Mouse (Mus musculus): ENCODE data around the gene Zfp712. TPM values are rescaled to one million over a fixed set of nuclear protein-coding genes. Genes with fewer than 3 reads are reported as not detected.

Zfp712 gene
- 0.11 TPM in 1 of 2 replicates, not detected in the other for polyA plus RNA-seq (2012; ENCODE audit: insufficient read depth, low replicate concordance)

DNA sequence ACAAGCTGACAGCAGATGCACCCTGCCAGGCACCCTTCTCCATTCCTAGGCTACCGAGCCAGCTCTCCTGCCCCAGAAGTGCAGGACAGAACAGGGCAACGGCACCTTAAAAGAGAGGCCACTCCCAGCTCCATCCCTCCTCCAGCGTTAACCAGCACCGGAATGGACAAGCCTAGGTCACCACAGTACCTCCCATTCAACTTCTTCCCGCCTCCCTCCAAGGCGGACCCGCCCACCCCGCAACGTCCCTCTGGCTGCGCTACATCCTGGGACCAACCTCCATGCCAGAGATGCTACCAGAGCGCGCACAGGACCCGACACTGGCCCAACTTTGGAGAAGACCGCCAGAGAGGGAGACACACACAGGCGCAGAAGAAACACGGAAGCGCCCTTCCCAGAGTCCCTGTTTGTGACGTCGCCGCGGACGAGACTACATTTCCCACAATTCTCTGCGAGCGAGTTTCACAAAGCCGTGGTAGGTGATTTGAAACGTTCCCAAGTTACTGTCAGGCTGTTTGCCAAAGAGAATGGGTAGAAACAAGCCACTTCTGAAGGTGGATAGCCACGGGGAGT lies at the start of gene Zfp712:
TSS of gene Zfp712 (minus strand) at position 385 of the 573 bp plus-strand sequence.
- Histone ChIP-seq H3K36me3 (replicated peaks; ENCODE audit: low read length) (no peaks in the 10 kb centered on the region), H3K9me3 (no peaks in the 10 kb centered on the region), H3K4me3 (replicated peaks) (peak within 1 kb of the TSS; percentile 92), H3K4me1 (peaks cover 14% of the 10 kb centered on the region), H3K27me3 (replicated peaks) (no peaks in the 10 kb centered on the region)
- no peak for TF ChIP-seq GATA1 (IDR thresholded peaks at IDR 0.05; ENCODE audit: borderline replicate concordance, low read length)
- no peak for TF ChIP-seq FLI1 (IDR thresholded peaks at IDR 0.05; ENCODE audit: low read length)

- H3K9me3 ChIP-seq = peaks cover 9% of the 10 kb centered on the region
- no peaks in the 10 kb centered on the region for H3K27me3 ChIP-seq (replicated peaks)
- H3K4me1 ChIP-seq = peaks cover 36% of the 10 kb centered on the region
- H3K36me3 ChIP-seq (replicated peaks; ENCODE audit: low read length) = peaks cover 18% of the 10 kb centered on the region
- TF ChIP-seq FLI1 (IDR thresholded peaks at IDR 0.05; ENCODE audit: low read length) (no peak), GATA1 (IDR thresholded peaks at IDR 0.05; ENCODE audit: borderline replicate concordance, low read length) (no peak)
- H3K4me3 ChIP-seq (replicated peaks) = peak overlapping the region; percentile 96
Measured at GRCm38 (mm10) chr13:67108821-67109206, 47.8 kb upstream of the Zfp712 start.

DNA sequence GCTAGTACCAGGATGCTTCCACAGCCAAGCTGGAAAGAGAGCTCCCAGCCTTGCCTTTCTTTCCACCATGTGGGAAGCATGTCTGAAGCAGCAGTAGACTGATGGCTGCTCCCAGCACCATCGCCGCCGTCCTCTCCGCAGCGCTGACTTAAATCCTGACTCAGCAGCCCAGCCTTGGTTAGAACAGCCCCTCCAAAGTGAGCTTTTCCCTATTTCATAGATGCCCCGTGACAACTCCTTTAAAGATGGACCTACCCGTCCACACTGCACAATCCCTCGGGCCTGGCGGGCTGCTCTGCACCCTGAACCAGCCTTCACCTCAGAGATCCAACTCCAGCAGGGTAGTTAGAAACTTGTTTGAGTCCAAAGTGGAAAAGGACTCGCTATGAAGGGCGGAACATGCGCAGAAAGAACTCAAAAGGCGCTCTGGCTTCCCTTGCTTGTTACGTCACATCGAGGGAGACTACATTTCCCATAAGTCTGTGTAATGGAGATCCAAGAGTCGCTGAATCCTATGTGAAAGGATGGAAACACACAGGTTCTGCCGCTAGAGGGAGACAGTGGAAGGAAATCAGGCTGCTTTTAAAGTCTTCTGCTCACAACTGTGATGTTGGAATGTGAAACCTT lies 47.3 kb upstream of the Zfp712 start, which contains the start of gene Gm28557:
TSS of gene Gm28557 (minus strand) at position 411 of the 627 bp plus-strand sequence.
- Histone ChIP-seq H3K4me3 (replicated peaks) (peak within 1 kb of the TSS; percentile 96), H3K4me1 (peaks cover 38% of the 10 kb centered on the region), H3K36me3 (replicated peaks; ENCODE audit: low read length) (peaks cover 18% of the 10 kb centered on the region), H3K27me3 (replicated peaks) (no peaks in the 10 kb centered on the region), H3K9me3 (peaks cover 8% of the 10 kb centered on the region; the same call in 1 of the 2 replicates)
- TF ChIP-seq FLI1 (IDR thresholded peaks at IDR 0.05; ENCODE audit: low read length) (no peak), GATA1 (IDR thresholded peaks at IDR 0.05; ENCODE audit: borderline replicate concordance, low read length) (no peak)

DNA sequence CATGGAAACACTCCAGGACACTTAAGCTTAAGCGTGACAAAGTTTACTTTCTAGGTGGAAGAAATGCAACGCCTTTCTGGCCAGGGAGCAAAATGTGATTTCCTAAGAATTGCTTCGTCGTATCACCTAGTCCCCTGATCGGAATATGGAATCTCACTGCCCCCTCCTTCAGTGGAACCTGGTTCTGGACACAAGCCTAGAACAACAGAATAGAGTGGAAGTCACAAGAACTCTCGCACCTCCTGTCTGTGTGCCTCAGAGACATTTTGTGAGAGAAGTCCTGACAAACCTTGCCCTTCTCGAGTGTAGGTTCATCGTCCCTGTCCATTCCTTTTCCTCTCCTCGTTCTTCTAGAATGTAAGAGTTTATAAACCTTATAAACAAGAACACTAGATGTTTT lies 46.7 kb upstream of the Zfp712 start:
- Histone ChIP-seq H3K4me3 (replicated peaks) (peak overlapping the region; percentile 96), H3K36me3 (replicated peaks; ENCODE audit: low read length) (peaks cover 18% of the 10 kb centered on the region), H3K27me3 (replicated peaks) (no peaks in the 10 kb centered on the region), H3K4me1 (peaks cover 32% of the 10 kb centered on the region), H3K9me3 (peaks cover 8% of the 10 kb centered on the region; the same call in 1 of the 2 replicates)
- TF ChIP-seq GATA1 (IDR thresholded peaks at IDR 0.05; ENCODE audit: borderline replicate concordance, low read length) = no peak
- no peak for TF ChIP-seq FLI1 (IDR thresholded peaks at IDR 0.05; ENCODE audit: low read length)

- Histone ChIP-seq H3K4me1 (no peaks in the 10 kb centered on the region; the same call in 1 of the 2 replicates), H3K36me3 (replicated peaks; ENCODE audit: low read length) (peaks cover 63% of the 10 kb centered on the region)
Measured at GRCm38 (mm10) chr13:67097876-67098275, 36.9 kb upstream of the Zfp712 start, which contains the start of gene Zfp708. Zfp708 (minus strand) TSS chr13:67097976.

DNA sequence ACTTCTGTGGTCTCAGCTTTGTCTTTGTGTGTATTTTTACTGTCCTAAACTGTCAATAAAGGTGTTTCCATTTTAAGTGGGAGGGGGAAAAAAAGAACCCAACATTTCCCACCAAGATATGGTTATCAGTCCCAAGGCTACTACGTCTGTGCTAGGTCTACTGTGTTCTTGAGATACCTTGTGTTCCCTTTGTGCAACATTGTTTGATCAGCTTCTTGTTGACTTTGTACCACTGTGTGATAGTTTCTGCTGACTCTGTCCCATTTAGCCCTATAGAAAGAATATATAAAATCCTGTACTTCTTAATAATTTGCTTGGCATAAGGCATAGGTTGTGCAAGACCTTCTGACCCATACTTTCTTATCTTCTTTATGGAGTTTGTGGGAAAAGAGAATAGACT lies 29.2 kb upstream of the Zfp712 start:
- no peaks in the 10 kb centered on the region for H3K9me3 ChIP-seq
- no peaks in the 10 kb centered on the region for H3K27me3 ChIP-seq (replicated peaks)
- no peak overlapping the region for H3K4me3 ChIP-seq (replicated peaks)
- no peak for TF ChIP-seq FLI1 (IDR thresholded peaks at IDR 0.05; ENCODE audit: low read length)
- peaks cover 41% of the 10 kb centered on the region for H3K36me3 ChIP-seq (replicated peaks; ENCODE audit: low read length)
- H3K4me1 ChIP-seq = no peaks in the 10 kb centered on the region

More at GRCm38 (mm10) chr13:67097876-67098275, 36.9 kb upstream of the Zfp712 start, which contains the start of gene Zfp708:
- Histone ChIP-seq H3K4me3 (replicated peaks) (no peak within 1 kb of the TSS), H3K9me3 (no peaks in the 10 kb centered on the region), H3K27me3 (replicated peaks) (no peaks in the 10 kb centered on the region)
- TF ChIP-seq GATA1 (IDR thresholded peaks at IDR 0.05; ENCODE audit: borderline replicate concordance, low read length) (no peak), FLI1 (IDR thresholded peaks at IDR 0.05; ENCODE audit: low read length) (no peak)

- TF ChIP-seq FLI1 (IDR thresholded peaks at IDR 0.05; ENCODE audit: low read length) (no peak), GATA1 (IDR thresholded peaks at IDR 0.05; ENCODE audit: borderline replicate concordance, low read length) (no peak)
- Histone ChIP-seq H3K4me1 (peaks cover 23% of the 10 kb centered on the region), H3K4me3 (replicated peaks) (peak overlapping the region; percentile 94), H3K27me3 (replicated peaks) (no peaks in the 10 kb centered on the region), H3K36me3 (replicated peaks; ENCODE audit: low read length) (peaks cover 35% of the 10 kb centered on the region), H3K9me3 (no peaks in the 10 kb centered on the region)
Measured at GRCm38 (mm10) chr13:67081946-67082345, 21.0 kb upstream of the Zfp712 start.

DNA sequence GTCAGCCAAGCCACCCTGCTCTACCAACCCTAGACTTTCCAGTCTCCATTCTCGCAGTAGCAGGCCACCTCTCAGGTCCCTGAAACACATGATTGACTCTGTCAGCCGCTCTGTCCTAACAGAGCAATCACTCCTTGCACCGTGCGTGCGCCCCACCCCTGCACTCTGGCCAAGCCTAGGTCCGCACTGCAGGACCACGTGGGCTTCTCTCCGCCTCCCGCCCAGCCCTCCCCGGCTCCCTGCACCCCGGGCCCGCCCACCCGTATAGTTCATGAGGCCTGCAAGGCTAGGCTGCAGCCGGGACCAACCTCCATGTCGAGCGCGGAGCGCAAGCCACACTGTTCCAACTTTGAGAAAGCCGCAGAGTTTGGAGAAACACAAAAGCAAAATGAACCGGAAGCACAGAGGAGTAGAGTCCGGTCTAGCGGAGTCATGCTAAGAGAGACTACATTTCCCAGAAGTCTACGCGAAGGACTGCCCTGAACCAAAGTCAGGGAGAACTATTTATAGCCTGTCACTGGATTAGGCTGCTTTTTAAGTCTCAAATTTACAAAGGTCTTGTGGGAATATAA lies 20.3 kb upstream of the Zfp712 start:
- H3K4me1 ChIP-seq = peaks cover 23% of the 10 kb centered on the region
- H3K36me3 ChIP-seq (replicated peaks; ENCODE audit: low read length) = peaks cover 39% of the 10 kb centered on the region
- TF ChIP-seq GATA1 (IDR thresholded peaks at IDR 0.05; ENCODE audit: borderline replicate concordance, low read length) (no peak), FLI1 (IDR thresholded peaks at IDR 0.05; ENCODE audit: low read length) (no peak)
- H3K27me3 ChIP-seq (replicated peaks) = no peaks in the 10 kb centered on the region
- no peaks in the 10 kb centered on the region for H3K9me3 ChIP-seq
- peak overlapping the region; percentile 94 for H3K4me3 ChIP-seq (replicated peaks)

- H3K4me1 ChIP-seq = peaks cover 21% of the 10 kb centered on the region
- no peak for TF ChIP-seq FLI1 (IDR thresholded peaks at IDR 0.05; ENCODE audit: low read length)
- no peak for TF ChIP-seq GATA1 (IDR thresholded peaks at IDR 0.05; ENCODE audit: borderline replicate concordance, low read length)
- no peak overlapping the region for H3K4me3 ChIP-seq (replicated peaks)
- peaks cover 7% of the 10 kb centered on the region; the same call in 1 of the 2 replicates for H3K9me3 ChIP-seq
- no peaks in the 10 kb centered on the region for H3K27me3 ChIP-seq (replicated peaks)
- peaks cover 48% of the 10 kb centered on the region for H3K36me3 ChIP-seq (replicated peaks; ENCODE audit: low read length)
Measured at GRCm38 (mm10) chr13:67077244-67077643, 16.3 kb upstream of the Zfp712 start.

DNA sequence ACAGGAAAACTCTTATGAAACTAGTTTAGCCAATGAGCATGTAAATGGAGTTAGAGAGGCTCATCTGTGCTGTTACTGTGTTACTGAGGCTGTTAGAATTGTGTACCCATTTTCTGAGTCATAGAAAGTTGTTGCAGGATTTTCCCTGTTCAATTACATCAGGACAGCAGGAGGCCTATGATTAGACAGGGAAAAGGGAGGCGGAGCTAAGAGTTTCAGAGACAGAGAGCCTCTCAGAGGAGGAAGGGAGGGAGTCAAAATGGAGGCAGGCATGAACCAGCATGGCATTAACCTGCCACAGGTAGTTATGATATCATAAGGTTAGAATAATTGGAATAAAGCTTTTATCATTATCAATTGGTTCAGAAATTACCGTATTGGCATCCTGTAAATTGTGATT lies 11.8 kb upstream of the Zfp712 start:
- Histone ChIP-seq H3K36me3 (replicated peaks; ENCODE audit: low read length) (peaks cover 71% of the 10 kb centered on the region), H3K4me1 (no peaks in the 10 kb centered on the region; the same call in 1 of the 2 replicates), H3K27me3 (replicated peaks) (no peaks in the 10 kb centered on the region), H3K4me3 (replicated peaks) (no peak overlapping the region), H3K9me3 (peaks cover 28% of the 10 kb centered on the region)
- TF ChIP-seq GATA1 (IDR thresholded peaks at IDR 0.05; ENCODE audit: borderline replicate concordance, low read length) (no peak), FLI1 (IDR thresholded peaks at IDR 0.05; ENCODE audit: low read length) (no peak)

Measured in megakaryocyte, embryonic 14.5 days (primary cell).